In genomic region chr10:38848884-38849499, GRCm38 (mm10) we compare ENCODE assay signal across 9 mouse cellular contexts. TPM values are rescaled to one million over a fixed set of nuclear protein-coding genes. Genes with fewer than 3 reads are reported as not detected.
DNase-seq lines count a peak whose midpoint lies in the region; ATAC-seq and TF ChIP-seq lines count a peak whose summit lies in the region.
"Had no signal": no experiment of that assay in that cellular context is flagged by ENCODE, and none has a peak within 500 bp of the region (broad histone marks: within the 10 kb centered on the region; RNA-seq: fewer than 3 reads in every experiment).

No protein-coding gene starts in this region.

- peak; percentile 66 to 81 for TF ChIP-seq CTCF in CH12.LX (conservative IDR thresholded peaks at IDR 0.05 in 1 of 2, IDR thresholded peaks at IDR 0.05 in 1 of 2; ENCODE audit: low read depth in 2 of 2, low read length in 2 of 2)

- TF ChIP-seq RAD21 in CH12.LX (IDR thresholded peaks at IDR 0.05; ENCODE audit: low read depth, low read length): peak; percentile 86

- no peak for ATAC-seq in erythroid progenitor cell, adult 5-6 weeks (replicated peaks; ENCODE audit: low FRiP score, poor library complexity, severe bottlenecking)

- H3K4me2 ChIP-seq in CH12.LX (ENCODE audit: insufficient read depth, low read depth, poor library complexity, severe bottlenecking): no peak overlapping the region
- H3K4me2 ChIP-seq: limb, embryonic 13.5 days had no signal

- no peak overlapping the region for H3K9ac ChIP-seq in CH12.LX (ENCODE audit: insufficient read depth, low read depth)
- H3K9ac ChIP-seq: limb, embryonic 13.5 days had no signal

- dilution Hi-C loops in CH12.LX (cut with MboI; ENCODE audit: extremely low pct_ligation_motif_present, extremely low pct_unique_long_range_greater_than_20kb, low sequenced_read_pairs): no loop called here

- no peak for TF ChIP-seq POLR2A in CH12.LX (IDR thresholded peaks at IDR 0.05; ENCODE audit: low read depth, low read length)

- no peaks in the 10 kb centered on the region for H3K36me3 ChIP-seq in CH12.LX (replicated peaks in 1 of 2; ENCODE audit: control insufficient read depth in 1 of 2, insufficient read depth in 1 of 2, low read length in 1 of 2)
- H3K36me3 ChIP-seq: limb, embryonic 13.5 days had no signal

- no peaks in the 10 kb centered on the region for H3K4me1 ChIP-seq in CH12.LX (ENCODE audit: control insufficient read depth in 1 of 2, insufficient read depth in 2 of 2)
- H3K4me1 ChIP-seq: limb, embryonic 13.5 days had no signal

- H3K27ac ChIP-seq in CH12.LX (ENCODE audit: insufficient read depth, low read depth): no peak overlapping the region
- H3K27ac ChIP-seq: limb, embryonic 13.5 days had no signal

- peak; percentile 41 for DNase-seq in CH12.LX (ENCODE audit: extremely low read depth)
- peak; percentile 43 for DNase-seq in adrenal gland, adult 2 months
- peak; percentile 78 for DNase-seq in embryo, embryonic 11 days
- peak; percentile 9 for DNase-seq in gonadal fat pad, adult 2 months (ENCODE audit: low read depth)
- peak; percentile 31 for DNase-seq in layer of hippocampus, adult 9-11 months
- peak; percentile 40 to 65 for DNase-seq in lung, postnatal 4 days
- peak; percentile 42 to 53 for DNase-seq in right cerebral cortex, postnatal 36 days (ENCODE audit: low spot score in 2 of 2)

- no peaks in the 10 kb centered on the region for H3K79me2 ChIP-seq in CH12.LX (replicated peaks; ENCODE audit: control insufficient read depth, extremely low read depth, insufficient read depth, poor library complexity, severe bottlenecking)

- no peak overlapping the region for H3K4me3 ChIP-seq in CH12.LX (replicated peaks in 1 of 3; ENCODE audit: low read depth in 2 of 3, low read length in 2 of 3, poor library complexity in 1 of 3)
- H3K4me3 ChIP-seq: limb, embryonic 13.5 days had no signal

- in situ Hi-C loops in CH12.LX (cut with MboI; ENCODE audit: low pct_ligation_motif_present, low pct_unique_long_range_greater_than_20kb, low sequenced_read_pairs): no loop called here

- H3K9me3 ChIP-seq in CH12.LX (replicated peaks; ENCODE audit: low read length): no peaks in the 10 kb centered on the region
- H3K9me3 ChIP-seq: limb, embryonic 13.5 days had no signal

- no peak for TF ChIP-seq EP300 in CH12.LX (IDR thresholded peaks at IDR 0.05; ENCODE audit: low read length)

- no peaks in the 10 kb centered on the region for H3K27me3 ChIP-seq in CH12.LX (replicated peaks)
- H3K27me3 ChIP-seq: limb, embryonic 13.5 days had no signal

TF ChIP-seq in CH12.LX, 34 proteins besides CTCF, POLR2A, EP300 and RAD21:
- TF ChIP-seq MAX (IDR thresholded peaks at IDR 0.05; ENCODE audit: low read length) (no peak), RCOR1 (conservative IDR thresholded peaks at IDR 0.05; ENCODE audit: low read depth, low read length) (no peak), USF2 (conservative IDR thresholded peaks at IDR 0.05; ENCODE audit: low read depth, low read length) (no peak), SMC3 (IDR thresholded peaks at IDR 0.05; ENCODE audit: low read depth, low read length) (peak; percentile 71), ZC3H11A (IDR thresholded peaks at IDR 0.05; ENCODE audit: low read depth, low read length) (peak; percentile 34; the same call in 1 of the 2 replicates)

RNA-seq across cellular contexts. Expression of gene Rfpl4b, which starts 27.4 kb away (rescaled TPM):
- not detected in 2 replicates for total RNA-seq in CH12.LX (2012; rRNA removed)
- total RNA-seq in CH12.LX (2014; rRNA removed): not detected in 2 replicates
- not detected in 2 replicates for polyA plus RNA-seq in CH12.LX (2012; ENCODE audit: insufficient read length, low read depth)
- total RNA-seq in adrenal gland, adult 2 months (2021): not detected
- not detected in 2 replicates for polyA plus RNA-seq in adrenal gland, adult 2 months (2012; rRNA removed)
- not detected in 2 replicates for polyA plus RNA-seq in gonadal fat pad, adult 2 months (2012; rRNA removed)
- not detected in 2 replicates for total RNA-seq in erythroid progenitor cell, adult 5-6 weeks (2015; ENCODE audit: low replicate concordance)
- total RNA-seq in erythroid progenitor cell, adult 5-6 weeks (2017; ENCODE audit: low replicate concordance): not detected in 2 replicates

Comparison
In these comparisons a context has a peak if more than half of its experiments do, and no peak if none do; other contexts are left out.
1. DNase-seq: peak in every context shown above with its lines; median percentile 78 in embryo, embryonic 11 days; 52 in lung, postnatal 4 days; 48 in right cerebral cortex, postnatal 36 days; 43 in adrenal gland, adult 2 months; 41 in CH12.LX; 31 in layer of hippocampus, adult 9-11 months; 9 in gonadal fat pad, adult 2 months.